Mouse (Mus musculus) heart, adult 2 months (tissue): ENCODE results near the gene Fcmr. TPM values are rescaled to one million over a fixed set of nuclear protein-coding genes. Genes with fewer than 3 reads are reported as not detected.
A peak's percentile ranks its signal among the peaks of the same experiment; 100 is the strongest.

Source experiments
- DNase-seq, 2 experiments: peaks; one replicate each; pipeline ENCODE4 v3.0.0; 2021
- H3K27ac ChIP-seq: fragments of 200-600 bp; 2 replicates; pipeline ENCODE4 v1.8.1; 2022
- H3K27me3 ChIP-seq: fragments of 200-500 bp; 2 replicates; pipeline ENCODE4 v1.6.1; 2012; ENCODE audit warnings: mild to moderate bottlenecking, low read length, inconsistent platforms, mixed read lengths; ENCODE audit not compliant: control insufficient read depth, insufficient read depth
- H3K36me3 ChIP-seq: fragments of 200-500 bp; 2 replicates; pipeline ENCODE4 v1.6.1; 2012; ENCODE audit warnings: low read length, inconsistent platforms; ENCODE audit not compliant: control insufficient read depth, insufficient read depth
- H3K4me1 ChIP-seq: fragments of 200-500 bp; 2 replicates; pipeline ENCODE4 v1.6.1; 2011; ENCODE audit warnings: low read length; ENCODE audit not compliant: control insufficient read depth, insufficient read depth
- H3K4me3 ChIP-seq: fragments of 200-600 bp; 2 replicates; pipeline ENCODE4 v1.8.1; 2022
- H3K79me2 ChIP-seq: fragments of 200-500 bp; replicated peaks from 2 replicates; pipeline ENCODE4 v1.6.1; 2012; ENCODE audit warnings: mild to moderate bottlenecking, inconsistent platforms, low read length, moderate library complexity, mixed read lengths; ENCODE audit not compliant: control insufficient read depth, insufficient read depth
- H3K9ac ChIP-seq: fragments of 200-500 bp; 2 replicates; pipeline ENCODE4 v1.6.1; 2012; ENCODE audit warnings: low read depth, mild to moderate bottlenecking, control low read depth, inconsistent platforms, low read length, mixed read lengths
- CTCF ChIP-seq: fragments of 200-600 bp; IDR thresholded peaks from 2 replicates; pipeline ENCODE4 v1.8.1; 2022; ENCODE audit warnings: antibody characterized with exemption, mild to moderate bottlenecking, moderate library complexity
- EP300 ChIP-seq: fragments of 200-500 bp; IDR thresholded peaks from 2 replicates; pipeline ENCODE4 v1.6.1; 2011; ENCODE audit warnings: low read depth, low read length, control low read depth; ENCODE audit not compliant: insufficient read depth
- POLR2A ChIP-seq: fragments of 200-500 bp; IDR thresholded peaks from 2 replicates; pipeline ENCODE4 v1.6.1; 2011; ENCODE audit warnings: mild to moderate bottlenecking, low read depth, low read length, control low read depth; ENCODE audit not compliant: insufficient read depth
- WGBS: fragments of 180-500 bp; shearing (Covaris S2); methylation state at CpG from one replicate; pipeline ENCODE4 v1.1.7; 2018; 5-methylcytosine and 5-hydroxymethylcytosine counted together
- intact Hi-C: fragments of 180-260 bp; cut with DNase I; formaldehyde crosslinking; loops from one replicate; pipeline ENCODE4 v1.15.1; 2025
- polyA plus RNA-seq: library from polyadenylated mRNA; depleted of rRNA; stranded (reverse); fragments of >200 nt; gene quantifications from 2 replicates; pipeline ENCODE4 v1.2.3, GENCODE M21; 2012
- total RNA-seq, 2 experiments: library from RNA; stranded (reverse); gene quantifications; 2 replicates each; pipeline ENCODE4 v1.2.3; 2021

Fcmr gene
- total and polyA plus RNA-seq, 3 experiments = 1.1 to 6.5 (median 1.5) TPM

- Histone ChIP-seq H3K9ac (no peak overlapping the region), H3K4me3 (no peak overlapping the region), H3K79me2 (no peaks in the 10 kb centered on the region), H3K27me3 (no peaks in the 10 kb centered on the region), H3K27ac (no peak overlapping the region), H3K4me1 (no peaks in the 10 kb centered on the region; the same call in 1 of the 2 replicates), H3K36me3 (no peaks in the 10 kb centered on the region)
- intact Hi-C loops = no loop called here
- no peak for DNase-seq
- TF ChIP-seq EP300 (no peak), POLR2A (no peak), CTCF (no peak)
- 65% methylated on average over 4 of the region's 4 CpGs for WGBS
Observed at GRCm38 (mm10) chr1:130828656-130829055, 36.8 kb upstream of the Fcmr start.

- no peaks in the 10 kb centered on the region; the same call in 1 of the 2 replicates for H3K4me1 ChIP-seq
- H3K27me3 ChIP-seq = no peaks in the 10 kb centered on the region
- TF ChIP-seq CTCF (no peak), EP300 (no peak), POLR2A (no peak)
- no peaks in the 10 kb centered on the region for H3K36me3 ChIP-seq
- WGBS = 35% methylated on average over 8 of the region's 8 CpGs
- no peak overlapping the region for H3K9ac ChIP-seq
- intact Hi-C loops = no loop called here
- no peak overlapping the region for H3K4me3 ChIP-seq
- no peak overlapping the region for H3K27ac ChIP-seq
- no peak for DNase-seq
- H3K79me2 ChIP-seq = no peaks in the 10 kb centered on the region
Observed at GRCm38 (mm10) chr1:130829906-130830830, 35.3 kb upstream of the Fcmr start.

GRCm38 (mm10) chr1:130832230-130833149 is 33.0 kb upstream of the Fcmr start:
- Histone ChIP-seq H3K36me3 (no peaks in the 10 kb centered on the region), H3K79me2 (no peaks in the 10 kb centered on the region), H3K27ac (no peak overlapping the region), H3K4me3 (no peak overlapping the region), H3K27me3 (no peaks in the 10 kb centered on the region), H3K4me1 (no peaks in the 10 kb centered on the region; the same call in 1 of the 2 replicates), H3K9ac (no peak overlapping the region)
- intact Hi-C loops = no loop called here
- 57% methylated on average over 5 of the region's 5 CpGs for WGBS
- TF ChIP-seq POLR2A = no peak
- TF ChIP-seq EP300 = no peak
- no peak for TF ChIP-seq CTCF
- no peak for DNase-seq

- Histone ChIP-seq H3K4me3 (no peak overlapping the region), H3K9ac (no peak overlapping the region), H3K27me3 (no peaks in the 10 kb centered on the region), H3K79me2 (no peaks in the 10 kb centered on the region), H3K4me1 (no peaks in the 10 kb centered on the region), H3K36me3 (no peaks in the 10 kb centered on the region), H3K27ac (no peak overlapping the region)
- WGBS = 80% methylated on average over 6 of the region's 6 CpGs
- no peak for TF ChIP-seq POLR2A
- no peak for TF ChIP-seq CTCF
- TF ChIP-seq EP300 = no peak
- intact Hi-C loops = no loop called here
- DNase-seq = no peak
Observed at GRCm38 (mm10) chr1:130835161-130835936, 30.1 kb upstream of the Fcmr start.

- Histone ChIP-seq H3K4me3 (no peak overlapping the region), H3K4me1 (no peaks in the 10 kb centered on the region), H3K27me3 (no peaks in the 10 kb centered on the region), H3K27ac (no peak overlapping the region), H3K79me2 (no peaks in the 10 kb centered on the region), H3K9ac (no peak overlapping the region), H3K36me3 (no peaks in the 10 kb centered on the region)
- TF ChIP-seq CTCF = peak; percentile 34
- no peak for TF ChIP-seq EP300
- DNase-seq = no peak
- WGBS = 53% methylated on average over 6 of the region's 6 CpGs
- intact Hi-C loops = no loop called here
Observed at GRCm38 (mm10) chr1:130838288-130838687, 27.2 kb upstream of the Fcmr start.
